Mouse (Mus musculus) common myeloid progenitor, adult 5-6 weeks (primary cell): ENCODE data around the gene Tanc2. TPM values are rescaled to one million over a fixed set of nuclear protein-coding genes. Genes with fewer than 3 reads are reported as not detected.

Experiments
- ATAC-seq: replicated peaks from 2 replicates; pipeline ENCODE4 v1.8.0; 2016; ENCODE audit warnings: low read depth, mild to moderate bottlenecking, moderate TSS enrichment, inconsistent platforms; ENCODE audit not compliant: poor library complexity, severe bottlenecking
- total RNA-seq: library from RNA; stranded (forward); fragments of 200-1000, 187-1606 nt; gene quantifications from 2 replicates; pipeline ENCODE4 v1.2.3, GENCODE M21; 2017

The Tanc2 gene
- total RNA-seq, 1 experiment from 2014 or later = 2.0 TPM

- no peak for ATAC-seq
Observed at GRCm38 (mm10) chr11:105978232-105978631, 388.4 kb downstream of the Tanc2 start.

- no peak for ATAC-seq
Observed at GRCm38 (mm10) chr11:105978634-105979033, 388.8 kb downstream of the Tanc2 start.

Other genes with a start within 250 kb of the Tanc2 start
- not detected in 2 replicates for gene March10, start 133.3 kb upstream of the Tanc2 start, total RNA-seq